Mouse (Mus musculus) thymus, postnatal 25 days (tissue): ENCODE data around the gene Slc25a12.

ENCODE experiments used
- DNase-seq: peaks from one replicate; pipeline ENCODE4 v3.0.0; 2022

Slc25a12 gene

GRCm38 (mm10) chr2:71349511-71349910, 18.0 kb downstream of the Slc25a12 start:
- no peak for DNase-seq

GRCm38 (mm10) chr2:71347732-71348490, 19.6 kb downstream of the Slc25a12 start:
- no peak for DNase-seq

GRCm38 (mm10) chr2:71347160-71347559, 20.4 kb downstream of the Slc25a12 start:
- DNase-seq, result no peak

GRCm38 (mm10) chr2:71343884-71344640, 23.5 kb downstream of the Slc25a12 start:
- no peak for DNase-seq

GRCm38 (mm10) chr2:71340126-71340525, 27.4 kb downstream of the Slc25a12 start:
- DNase-seq, result no peak

GRCm38 (mm10) chr2:71338145-71338796, 29.3 kb downstream of the Slc25a12 start:
- DNase-seq, result peak; percentile 17

DNA sequence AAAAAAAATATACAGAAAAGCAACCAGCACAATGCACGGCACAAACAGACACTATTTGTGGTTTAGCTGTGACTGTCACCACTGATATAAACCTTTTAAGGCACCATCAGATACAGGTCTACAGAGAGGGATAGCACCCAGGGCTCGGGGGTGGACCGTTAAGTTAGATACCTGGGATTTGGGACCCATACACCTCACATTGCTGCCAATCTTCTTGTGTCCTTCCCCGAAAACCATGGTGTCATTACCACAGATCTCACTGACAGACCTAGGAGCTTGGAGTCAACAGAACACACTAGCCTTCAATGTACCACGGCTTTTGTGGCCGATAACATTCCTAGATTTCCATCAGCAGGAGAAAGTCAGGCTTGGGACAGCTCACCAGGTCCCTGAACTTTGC, 30.9 kb downstream of the Slc25a12 start:
- DNase-seq, result no peak

DNA sequence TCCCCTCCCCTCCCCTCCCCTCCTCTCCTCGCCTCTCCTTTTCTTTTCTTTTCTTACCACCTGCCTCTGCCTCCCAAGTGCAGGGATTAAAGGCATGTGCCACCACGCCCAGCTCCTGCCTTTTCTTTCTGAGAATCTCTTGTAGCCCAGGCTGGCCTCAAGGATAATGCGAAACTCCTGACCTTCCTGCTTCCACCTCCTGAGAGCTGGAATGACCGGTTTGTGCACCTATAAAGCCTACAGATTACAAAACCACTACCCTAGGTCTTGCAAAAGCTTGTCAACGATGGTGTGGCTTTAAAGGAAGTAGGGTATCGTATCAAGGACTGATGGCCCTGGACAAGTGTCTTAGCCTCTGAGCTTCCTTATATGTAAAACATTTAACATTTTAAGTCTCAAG, 31.3 kb downstream of the Slc25a12 start:
- no peak for DNase-seq

DNA sequence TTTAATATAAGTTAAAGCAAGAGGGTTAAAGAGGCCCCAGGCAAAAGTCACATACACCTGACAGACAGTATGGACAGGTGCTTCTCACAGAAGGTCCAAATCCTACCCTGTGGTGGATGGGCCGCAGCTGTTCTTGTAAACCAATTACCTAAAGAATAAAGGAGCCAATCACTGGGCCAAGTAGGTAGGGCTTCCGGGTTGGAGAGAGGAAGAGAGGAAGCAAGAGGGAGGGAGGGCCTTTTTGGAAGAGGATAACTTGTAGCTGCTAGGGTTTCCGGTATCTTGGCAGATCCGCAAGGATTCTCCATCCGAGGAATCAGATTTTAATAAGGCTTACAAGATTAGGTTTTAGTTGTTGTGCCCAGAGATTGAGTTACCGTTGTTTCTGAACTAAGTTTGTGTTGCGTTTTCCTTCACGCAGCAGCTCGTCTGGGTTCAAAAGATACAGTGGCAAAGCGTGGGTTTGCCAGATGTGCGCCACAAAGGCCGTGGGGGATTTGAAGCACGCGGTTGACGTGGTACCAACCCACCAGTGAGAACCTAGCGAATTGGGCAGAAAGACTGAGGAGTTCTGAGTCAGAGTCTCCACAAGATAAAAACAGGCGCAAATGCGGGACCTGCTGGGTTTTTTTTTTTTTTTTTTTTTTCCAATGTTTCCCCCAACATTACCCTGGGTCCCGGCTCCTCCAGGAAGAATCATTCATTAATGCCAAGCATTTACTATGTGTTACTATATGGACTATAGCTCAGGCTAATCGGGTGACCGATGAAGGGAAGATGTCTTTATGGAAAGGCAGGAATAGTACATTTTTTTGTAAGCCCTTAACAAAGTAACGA, 33.3 kb downstream of the Slc25a12 start:
- DNase-seq, result no peak

GRCm38 (mm10) chr2:71329761-71330160, 37.8 kb downstream of the Slc25a12 start:
- no peak for DNase-seq

GRCm38 (mm10) chr2:71328391-71329160, 39.0 kb downstream of the Slc25a12 start:
- no peak for DNase-seq

DNA sequence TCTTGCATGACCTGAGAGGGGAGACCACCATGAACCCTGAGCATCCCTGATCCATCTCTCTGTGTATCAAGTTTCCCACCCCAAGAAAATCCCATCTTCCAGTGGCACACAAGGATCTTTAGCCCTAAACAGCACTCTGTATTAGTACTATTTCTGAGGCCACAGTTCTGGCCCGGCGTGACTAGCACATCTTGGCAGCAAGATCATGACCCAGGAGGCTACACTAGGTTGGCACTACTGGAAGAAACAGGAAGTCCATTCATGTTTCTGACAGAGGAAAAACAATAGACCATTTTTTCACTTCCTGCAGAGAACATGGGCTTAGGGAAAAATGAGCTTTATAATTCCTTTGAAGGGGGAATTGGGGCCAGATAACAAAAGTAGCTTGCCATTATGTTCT, 39.8 kb downstream of the Slc25a12 start:
- no peak for DNase-seq

GRCm38 (mm10) chr2:71326766-71327464, 40.6 kb downstream of the Slc25a12 start:
- no peak for DNase-seq

GRCm38 (mm10) chr2:71323886-71324285, 43.7 kb downstream of the Slc25a12 start:
- no peak for DNase-seq

DNA sequence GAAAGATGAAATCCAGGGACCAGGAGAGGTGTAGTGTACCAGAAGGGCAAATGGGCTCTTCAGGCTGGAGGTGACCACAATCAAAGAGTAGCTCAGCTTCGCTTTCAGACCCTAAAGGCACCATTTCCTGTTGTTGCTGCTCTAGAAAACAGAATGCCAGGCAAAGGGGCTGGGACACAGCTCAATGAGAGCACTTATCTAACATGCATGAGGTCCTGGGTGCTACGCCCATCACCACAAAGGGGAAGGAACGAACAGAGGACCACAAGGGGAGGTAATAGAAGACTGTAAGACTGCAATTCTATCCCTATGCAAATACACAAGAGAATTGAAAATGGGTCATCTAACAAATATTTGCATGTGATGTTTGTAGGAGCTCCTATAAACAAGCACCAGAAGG, 46.1 kb downstream of the Slc25a12 start:
- no peak for DNase-seq

GRCm38 (mm10) chr2:71316116-71316789, 51.3 kb downstream of the Slc25a12 start:
- DNase-seq, result no peak

DNA sequence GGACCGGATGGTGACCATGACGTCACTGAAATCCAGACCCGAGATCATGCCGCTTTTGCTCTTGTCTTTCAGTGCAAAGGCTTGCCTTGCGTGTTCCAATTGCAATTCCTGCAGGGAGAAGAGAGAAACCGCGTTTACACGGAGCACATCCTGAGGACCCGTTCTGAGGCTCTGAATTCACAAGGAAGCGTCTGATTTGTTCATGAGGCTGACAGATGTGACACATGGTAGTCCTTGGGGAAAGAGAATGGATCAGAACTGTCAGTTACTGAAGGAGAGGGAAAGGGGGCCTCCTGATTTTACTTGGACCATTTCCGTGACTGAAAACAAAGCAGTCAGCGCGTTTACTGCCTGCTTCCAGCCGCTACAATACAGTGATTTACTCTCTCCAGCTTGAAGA, 52.5 kb downstream of the Slc25a12 start:
- DNase-seq, result no peak

GRCm38 (mm10) chr2:71314080-71314479, 53.5 kb downstream of the Slc25a12 start:
- no peak for DNase-seq

- no peak for DNase-seq
Observed at GRCm38 (mm10) chr2:71312067-71312466, 55.5 kb downstream of the Slc25a12 start.

- DNase-seq, result no peak
Observed at GRCm38 (mm10) chr2:71309726-71310125, 57.8 kb downstream of the Slc25a12 start.

- no peak for DNase-seq
Observed at GRCm38 (mm10) chr2:71306357-71306756, 61.2 kb downstream of the Slc25a12 start.
